Mouse (Mus musculus): ENCODE measurements at regions not wholly inside any gene's neighbourhood (a gene's known extent, or its start where the extent isn't known, plus 50 kb on each side); places are given as distances from the start of the nearest gene placed in this dataset.

- TF ChIP-seq CTCF (IDR thresholded peaks at IDR 0.05; ENCODE audit: low read depth) (no peak), EP300 (IDR thresholded peaks at IDR 0.05; ENCODE audit: low read depth) (no peak)
Observed at GRCm38 (mm10) chr14:104175122-104175521, 292.7 kb downstream of the Pou4f1 start.

All from liver, postnatal 0 days (tissue).